Mouse (Mus musculus) intestine, embryonic 14.5 days (tissue): ENCODE results near the gene Pnmt. TPM values are rescaled to one million over a fixed set of nuclear protein-coding genes. Genes with fewer than 3 reads are reported as not detected.
A peak's percentile ranks its signal among the peaks of the same experiment; 100 is the strongest.

Experiments
- ATAC-seq: fragments of 200-750 bp; cut with Nextera tagmentation; replicated peaks from 2 replicates; pipeline ENCODE4 v1.8.0; 2017; ENCODE audit warnings: low read depth, moderate number of reproducible peaks, moderate TSS enrichment, moderate library complexity; ENCODE audit not compliant: low FRiP score, low TSS enrichment
- DNase-seq: peaks from one replicate; pipeline ENCODE4 v3.0.0-alpha.2; 2018; ENCODE audit warnings: low spot score
- H3K27ac ChIP-seq: fragments of 300-500 bp; sonication (generic); 2 replicates; pipeline ENCODE4 v1.5.1; 2014; ENCODE audit warnings: low read depth, mild to moderate bottlenecking, control low read depth
- H3K27me3 ChIP-seq: fragments of 300-500 bp; sonication (generic); replicated peaks from 2 replicates; pipeline ENCODE4 v1.6.1; 2014; ENCODE audit warnings: low read length, control low read depth; ENCODE audit not compliant: control insufficient read depth, insufficient read depth
- H3K36me3 ChIP-seq: fragments of 300-500 bp; sonication (generic); 2 replicates; pipeline ENCODE4 v1.6.1; 2014; ENCODE audit warnings: low read length, control low read depth; ENCODE audit not compliant: control insufficient read depth, insufficient read depth
- H3K4me1 ChIP-seq: fragments of 300-500 bp; sonication (generic); replicated peaks from 2 replicates; pipeline ENCODE4 v1.6.1; 2014; ENCODE audit warnings: low read length, control low read depth, mixed read lengths; ENCODE audit not compliant: control insufficient read depth, insufficient read depth
- H3K4me2 ChIP-seq: fragments of 300-500 bp; sonication (generic); 2 replicates; pipeline ENCODE4 v1.6.1; 2014; ENCODE audit warnings: low read length
- H3K4me3 ChIP-seq: fragments of 300-500 bp; sonication (generic); 2 replicates; pipeline ENCODE4 v1.5.1; 2014; ENCODE audit warnings: low read depth, low read length, control low read depth, mixed read lengths
- H3K9ac ChIP-seq: fragments of 300-500 bp; sonication (generic); 2 replicates; pipeline ENCODE4 v1.6.1; 2014; ENCODE audit warnings: mild to moderate bottlenecking, low read length
- H3K9me3 ChIP-seq: fragments of 300-500 bp; sonication (generic); 2 replicates; pipeline ENCODE4 v1.6.1; 2016; ENCODE audit warnings: low read length, control low read depth; ENCODE audit not compliant: control insufficient read depth
- WGBS: fragments of 180-500 bp; shearing (Covaris S2); extraction: QIAGEN DNeasy Blood & Tissue Kit; methylation state at CpG from one replicate; pipeline ENCODE4 v1.1.7; 2014; 5-methylcytosine and 5-hydroxymethylcytosine counted together
- polyA plus RNA-seq: library from polyadenylated mRNA; unstranded; fragments of >200 nt; fragmentation: Nextera tagmentation; extraction: Ambion mirVana; gene quantifications from 2 replicates; pipeline ENCODE4 v1.2.1, GENCODE M21; 2014

Gene Pnmt
- polyA plus RNA-seq, 1 experiment from 2014 or later = not detected

- Histone ChIP-seq H3K4me3 (no peak overlapping the region), H3K4me2 (no peak overlapping the region), H3K9me3 (no peaks in the 10 kb centered on the region), H3K27ac (peak overlapping the region; percentile 87), H3K27me3 (peaks cover 23% of the 10 kb centered on the region), H3K9ac (no peak overlapping the region), H3K36me3 (no peaks in the 10 kb centered on the region), H3K4me1 (peaks cover 28% of the 10 kb centered on the region)
- DNase-seq (no peak), ATAC-seq (no peak)
- 71% methylated on average over 7 of the region's 7 CpGs for WGBS
Observed at GRCm38 (mm10) chr11:98356625-98357394, 29.4 kb upstream of the Pnmt start.

GRCm38 (mm10) chr11:98357396-98358160, 28.7 kb upstream of the Pnmt start:
- Histone ChIP-seq H3K36me3 (no peaks in the 10 kb centered on the region), H3K27me3 (peaks cover 16% of the 10 kb centered on the region), H3K9ac (peak overlapping the region; percentile 63), H3K9me3 (no peaks in the 10 kb centered on the region), H3K4me3 (peak overlapping the region; percentile 74), H3K4me1 (peaks cover 28% of the 10 kb centered on the region), H3K27ac (peak overlapping the region; percentile 87), H3K4me2 (peak overlapping the region; percentile 91)
- no peak for DNase-seq
- peak; percentile 11; the same call in 1 of the 2 replicates for ATAC-seq
- 8% methylated on average over 13 of the region's 13 CpGs for WGBS

GRCm38 (mm10) chr11:98358161-98359083, 27.8 kb upstream of the Pnmt start, which contains the start of gene Stard3:
Gene Stard3 (plus strand): TSS chr11:98358368.
- Histone ChIP-seq H3K4me1 (peaks cover 28% of the 10 kb centered on the region), H3K4me2 (peak within 1 kb of the TSS; percentile 91), H3K9ac (peak within 1 kb of the TSS; percentile 63), H3K4me3 (peak within 1 kb of the TSS; percentile 74), H3K9me3 (no peaks in the 10 kb centered on the region), H3K36me3 (no peaks in the 10 kb centered on the region), H3K27me3 (peaks cover 9% of the 10 kb centered on the region; the same call in 1 of the 2 replicates), H3K27ac (peak within 1 kb of the TSS; percentile 87)
- peak; percentile 83 for ATAC-seq
- under 1% methylated on average over 59 of the region's 60 CpGs for WGBS
- DNase-seq = peak; percentile 98

GRCm38 (mm10) chr11:98360866-98361521, 25.3 kb upstream of the Pnmt start:
- H3K4me3 ChIP-seq = no peak overlapping the region
- no peak for DNase-seq
- H3K27ac ChIP-seq = no peak overlapping the region
- ATAC-seq = no peak
- H3K36me3 ChIP-seq = no peaks in the 10 kb centered on the region; the same call in 1 of the 2 replicates
- H3K4me2 ChIP-seq = no peak overlapping the region; the same call in 1 of the 2 replicates
- no peaks in the 10 kb centered on the region for H3K27me3 ChIP-seq
- H3K4me1 ChIP-seq = peaks cover 26% of the 10 kb centered on the region
- H3K9ac ChIP-seq = no peak overlapping the region
- no peaks in the 10 kb centered on the region for H3K9me3 ChIP-seq
- WGBS = 67% methylated on average over 9 of the region's 9 CpGs

GRCm38 (mm10) chr11:98363817-98364216, 22.4 kb upstream of the Pnmt start:
- Histone ChIP-seq H3K27me3 (no peaks in the 10 kb centered on the region), H3K9me3 (no peaks in the 10 kb centered on the region), H3K9ac (no peak overlapping the region), H3K4me3 (no peak overlapping the region), H3K4me1 (peaks cover 19% of the 10 kb centered on the region), H3K27ac (no peak overlapping the region), H3K4me2 (no peak overlapping the region), H3K36me3 (no peaks in the 10 kb centered on the region; the same call in 1 of the 2 replicates)
- DNase-seq = no peak
- ATAC-seq = no peak
- WGBS = 64% methylated on average over 5 of the region's 5 CpGs

GRCm38 (mm10) chr11:98364410-98364809, 21.8 kb upstream of the Pnmt start:
- no peak for DNase-seq
- Histone ChIP-seq H3K27me3 (no peaks in the 10 kb centered on the region), H3K4me2 (no peak overlapping the region), H3K9ac (no peak overlapping the region), H3K4me3 (no peak overlapping the region), H3K27ac (no peak overlapping the region), H3K9me3 (no peaks in the 10 kb centered on the region), H3K36me3 (no peaks in the 10 kb centered on the region; the same call in 1 of the 2 replicates), H3K4me1 (peaks cover 13% of the 10 kb centered on the region)
- 74% methylated on average over 5 of the region's 5 CpGs for WGBS
- peak; percentile 65 for ATAC-seq

GRCm38 (mm10) chr11:98366290-98366689, 20.0 kb upstream of the Pnmt start:
- Histone ChIP-seq H3K9ac (no peak overlapping the region), H3K4me2 (no peak overlapping the region), H3K27me3 (no peaks in the 10 kb centered on the region), H3K9me3 (no peaks in the 10 kb centered on the region), H3K27ac (no peak overlapping the region), H3K4me1 (peaks cover 3% of the 10 kb centered on the region), H3K36me3 (no peaks in the 10 kb centered on the region; the same call in 1 of the 2 replicates), H3K4me3 (no peak overlapping the region)
- 71% methylated on average over 10 of the region's 10 CpGs for WGBS
- ATAC-seq (no peak), DNase-seq (no peak)
